Mouse (Mus musculus) MEL (cell line): ENCODE measurements around the gene Sergef.
A peak's percentile ranks its signal among the peaks of the same experiment; 100 is the strongest.

Experiments
- CTCF ChIP-seq, 3 experiments: IDR thresholded peaks in 2 of 3; conservative IDR thresholded peaks in 1 of 3; 2 replicates each; pipeline ENCODE4 v1.5.1; 2011 to 2012; ENCODE audit warnings: low read length in 3 of 3, low read depth in 2 of 3, mild to moderate bottlenecking in 2 of 3, improper control_type of control experiment in 1 of 3, inconsistent platforms in 1 of 3, mixed read lengths in 1 of 3, moderate library complexity in 1 of 3; ENCODE audit not compliant: control insufficient read depth in 1 of 3, insufficient read depth in 1 of 3, poor library complexity in 1 of 3, severe bottlenecking in 1 of 3
- EP300 ChIP-seq, 2 experiments: IDR thresholded peaks; 2 replicates each; pipeline ENCODE4 v1.6.1; 2011; ENCODE audit warnings: improper control_type of control experiment in 2 of 2, low read length in 2 of 2, low read depth in 1 of 2, mild to moderate bottlenecking in 1 of 2
- RCOR1 ChIP-seq: IDR thresholded peaks from 2 replicates; pipeline ENCODE4 v1.6.1; 2012; ENCODE audit warnings: low read depth, mild to moderate bottlenecking, inconsistent platforms, low read length, improper control_type of control experiment
- TCF12 ChIP-seq: IDR thresholded peaks from 2 replicates; pipeline ENCODE4 v1.6.1; 2014; ENCODE audit warnings: low read depth, mild to moderate bottlenecking, inconsistent platforms, low read length, improper control_type of control experiment, moderate library complexity

DNA sequence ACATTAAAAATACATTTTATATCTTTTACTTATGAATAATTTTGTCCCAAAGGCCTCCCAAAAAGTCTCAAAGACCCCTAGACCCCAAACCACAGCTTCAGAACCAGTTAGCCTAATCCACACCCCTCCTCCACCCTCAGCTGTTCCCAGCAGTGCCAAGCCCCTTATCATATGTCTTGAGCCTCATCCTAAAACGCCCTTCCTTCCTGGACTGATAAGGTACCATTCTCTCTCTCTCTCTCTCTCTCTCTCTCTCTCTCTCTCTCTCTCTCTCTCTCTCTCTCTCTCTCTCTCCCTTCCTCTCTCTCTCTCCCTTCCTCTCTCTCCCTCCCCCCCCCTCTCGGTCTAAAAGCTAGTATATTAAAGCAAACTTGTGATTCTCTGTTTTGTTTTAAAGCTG, 12.7 kb upstream of the Sergef start:
- peak; percentile 89 to 91 for TF ChIP-seq EP300 (IDR thresholded peaks at IDR 0.05; ENCODE audit: low read depth in 1 of 2, low read length in 2 of 2)
- TF ChIP-seq TCF12 = peak; percentile 81
- peak; percentile 84 for TF ChIP-seq RCOR1
- TF ChIP-seq CTCF (IDR thresholded peaks at IDR 0.05 in 2 of 3, conservative IDR thresholded peaks at IDR 0.05 in 1 of 3; ENCODE audit: control insufficient read depth in 1 of 3, insufficient read depth in 1 of 3, low read depth in 2 of 3, low read length in 3 of 3, poor library complexity in 1 of 3, severe bottlenecking in 1 of 3) = no peak
